Mouse (Mus musculus) erythroblast, embryonic 14.5 days (primary cell): ENCODE results near the gene Kif22.

Source experiments
- GATA1 ChIP-seq: IDR thresholded peaks from 2 replicates; pipeline ENCODE4 v1.6.1; 2012; ENCODE audit warnings: low read length, inconsistent platforms, mixed read lengths
- TAL1 ChIP-seq: IDR thresholded peaks from 3 replicates; pipeline ENCODE4 v1.6.1; 2012; ENCODE audit warnings: low read length, inconsistent platforms, mixed read lengths

GRCm38 (mm10) chr7:127082271-127082670 is 40.0 kb upstream of the Kif22 start:
- no peak for TF ChIP-seq GATA1
- TF ChIP-seq TAL1, result no peak
